In the genomic region with DNA sequence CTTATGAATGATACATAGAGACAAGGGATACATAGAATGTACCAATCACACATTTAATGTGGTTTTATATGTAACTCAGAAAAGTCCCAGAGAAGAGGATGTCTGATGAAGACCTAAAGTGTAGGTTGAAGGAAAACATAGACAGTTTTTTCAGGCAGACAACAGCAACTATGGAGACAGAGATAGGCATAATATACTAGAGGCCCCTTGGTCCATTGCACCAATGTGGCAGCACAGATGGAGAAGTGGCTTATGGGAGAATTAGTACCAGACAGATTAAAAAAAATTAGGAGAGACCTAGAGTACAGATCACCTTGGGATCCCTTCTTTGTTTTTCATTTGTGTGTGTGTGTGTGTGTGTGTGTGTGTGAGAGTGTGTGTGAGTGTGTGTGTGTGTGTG, we compare ENCODE assay signal across 17 mouse cellular contexts.
"Had no signal": no experiment of that assay in that cellular context is flagged by ENCODE, and none has a peak within 500 bp of the region (broad histone marks: within the 10 kb centered on the region; RNA-seq: fewer than 3 reads in every experiment).

No protein-coding gene starts in this region.

- H3K27ac ChIP-seq: kidney, embryonic 15.5 days; left cerebral cortex, adult 2 months; macrophage; midbrain, embryonic 12.5 days; midbrain, embryonic 15.5 days had no signal

- H3K36me3 ChIP-seq: kidney, embryonic 15.5 days; liver, embryonic 13.5 days; midbrain, embryonic 12.5 days; midbrain, embryonic 15.5 days had no signal

- H3K4me1 ChIP-seq: midbrain, embryonic 15.5 days had no signal

- H3K4me2 ChIP-seq: kidney, embryonic 15.5 days; liver, embryonic 13.5 days; lung, embryonic 14.5 days; midbrain, embryonic 12.5 days; midbrain, embryonic 15.5 days had no signal

- H3K9ac ChIP-seq: kidney, embryonic 15.5 days; liver, embryonic 13.5 days; liver, postnatal 0 days; lung, embryonic 14.5 days; midbrain, embryonic 12.5 days; midbrain, embryonic 15.5 days had no signal

- H3K27me3 ChIP-seq: kidney, embryonic 15.5 days; liver, embryonic 13.5 days; megakaryocyte, embryonic 14.5 days; midbrain, embryonic 12.5 days; midbrain, embryonic 15.5 days had no signal

- H3K4me3 ChIP-seq: kidney, embryonic 15.5 days; left cerebral cortex, adult 2 months; liver, embryonic 13.5 days; megakaryocyte, embryonic 14.5 days; midbrain, embryonic 12.5 days; midbrain, embryonic 15.5 days had no signal

- H3K9me3 ChIP-seq: kidney, embryonic 15.5 days; liver, embryonic 13.5 days; megakaryocyte, embryonic 14.5 days; midbrain, embryonic 12.5 days; midbrain, embryonic 15.5 days had no signal

- DNase-seq: kidney, adult 11 months; kidney, adult 8-10 months; kidney, postnatal 14 days; kidney, postnatal 4 days; layer of hippocampus, postnatal 36 days; liver, embryonic 13.5 days; liver, postnatal 0 days; lung, embryonic 14.5 days; thymus, adult 18-20 months; thymus, postnatal 36 days had no signal

- ATAC-seq: liver, postnatal 0 days; lung, postnatal 0 days; midbrain, embryonic 15.5 days had no signal
